Mouse (Mus musculus) adrenal gland, adult 8-10 months (tissue): ENCODE measurements around the gene Smim14. TPM values are rescaled to one million over a fixed set of nuclear protein-coding genes. Genes with fewer than 3 reads are reported as not detected.
"Not testable (repeated sequence)": the region's sequence is repeated elsewhere in the genome, so short reads cannot be mapped to it uniquely, and the experiment has no call there.

Experiments
- DNase-seq: peaks from one replicate; pipeline ENCODE4 v3.0.0; 2022
- total RNA-seq, 4 experiments: library from RNA; stranded (reverse); gene quantifications; 2 replicates each; pipeline ENCODE4 v1.2.4; 2022

Gene Smim14
- total RNA-seq, 4 experiments from 2014 or later = 187 to 201 (median 193) TPM

GRCm38 (mm10) chr5:65521803-65522202, 15.2 kb downstream of the Smim14 start:
- no peak for DNase-seq

GRCm38 (mm10) chr5:65514635-65515278, 22.2 kb downstream of the Smim14 start:
- DNase-seq = no peak

GRCm38 (mm10) chr5:65513506-65513905, 23.5 kb downstream of the Smim14 start:
- no peak for DNase-seq

- peak; percentile 43 for DNase-seq
Measured at GRCm38 (mm10) chr5:65508395-65508794, 28.6 kb downstream of the Smim14 start.

GRCm38 (mm10) chr5:65505786-65506185, 31.2 kb downstream of the Smim14 start:
- DNase-seq = no peak

DNA sequence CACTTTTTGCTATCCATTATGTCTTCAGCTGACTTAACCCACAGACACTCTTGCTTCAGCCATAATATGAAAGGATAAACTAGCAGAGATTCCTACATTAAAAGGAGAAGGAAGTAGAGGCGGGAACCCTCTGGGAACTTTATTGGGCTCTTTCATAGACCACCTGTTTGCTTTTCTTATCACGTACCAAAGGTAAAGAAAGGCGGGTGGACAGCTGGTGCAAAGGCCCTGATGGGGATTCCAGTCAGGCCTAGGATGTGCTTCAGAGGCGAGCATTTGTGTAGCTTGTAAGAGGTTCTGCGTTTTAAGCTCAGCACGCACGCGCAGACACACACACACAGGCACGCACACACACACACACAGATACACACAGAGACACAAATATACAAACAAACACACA, 35.6 kb downstream of the Smim14 start:
- no peak for DNase-seq

DNA sequence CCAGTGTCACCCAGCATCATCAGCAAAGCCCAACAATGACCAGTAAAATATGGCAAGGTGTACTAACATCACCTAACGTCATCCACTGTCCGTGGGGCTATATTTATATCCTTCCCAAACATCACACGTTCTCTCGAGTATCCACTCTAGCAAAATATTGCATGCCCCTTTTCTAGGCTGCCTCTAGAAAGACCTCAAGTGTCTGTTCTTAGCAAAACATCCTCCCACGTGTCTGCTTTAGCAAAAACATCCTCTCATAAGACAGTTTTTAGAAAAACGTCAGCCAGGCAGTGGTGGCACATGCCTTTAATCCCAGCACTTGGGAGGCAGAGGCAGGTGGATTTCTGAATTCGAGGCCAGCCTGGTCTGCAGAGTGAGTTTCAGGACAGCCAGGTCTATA, 36.8 kb downstream of the Smim14 start:
- DNase-seq = no peak

DNA sequence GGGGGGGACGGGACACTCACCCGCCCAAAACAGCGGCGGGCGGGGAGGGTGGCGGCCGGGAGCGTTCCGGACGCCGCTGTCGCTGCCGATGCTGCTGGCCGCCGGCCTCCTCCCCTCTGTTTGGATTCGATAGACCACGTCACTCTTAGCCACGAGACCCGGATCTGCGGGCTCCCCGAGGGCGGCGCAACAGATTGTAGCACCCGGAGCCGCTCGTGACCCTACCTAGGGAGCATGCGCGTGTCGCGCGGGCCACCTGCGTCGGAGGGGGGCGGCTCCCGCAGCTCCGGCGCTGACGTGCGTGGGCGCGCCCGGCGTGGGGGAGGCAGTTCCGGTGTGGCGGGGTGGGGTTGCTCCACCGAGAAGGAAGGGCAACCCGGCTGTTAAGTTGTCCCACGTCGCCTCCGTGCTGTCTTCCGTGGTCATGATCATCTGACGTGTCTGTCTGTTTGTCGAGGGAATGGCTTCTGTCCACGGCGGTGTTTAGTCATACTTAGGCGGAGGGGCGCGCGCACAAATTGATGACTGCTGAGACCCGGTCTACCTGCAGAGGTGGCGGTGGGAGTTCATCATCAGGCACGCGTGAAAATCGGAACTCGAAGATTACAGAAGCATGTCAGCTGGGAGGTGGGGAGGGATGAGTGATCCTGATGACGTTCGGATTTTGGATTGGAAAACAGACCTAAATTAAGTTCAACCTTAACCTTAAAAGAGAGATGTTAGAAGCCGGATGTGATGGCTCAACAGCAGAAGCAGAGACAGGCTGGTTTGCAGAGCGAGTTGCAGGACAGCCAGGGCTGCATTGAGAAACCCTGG, 44.1 kb downstream of the Smim14 start, which contains the start of gene Gm43552:
TSS of gene Gm43552 (minus strand) at position 118 of the 816 bp plus-strand sequence.
- DNase-seq = peak; percentile 97

DNA sequence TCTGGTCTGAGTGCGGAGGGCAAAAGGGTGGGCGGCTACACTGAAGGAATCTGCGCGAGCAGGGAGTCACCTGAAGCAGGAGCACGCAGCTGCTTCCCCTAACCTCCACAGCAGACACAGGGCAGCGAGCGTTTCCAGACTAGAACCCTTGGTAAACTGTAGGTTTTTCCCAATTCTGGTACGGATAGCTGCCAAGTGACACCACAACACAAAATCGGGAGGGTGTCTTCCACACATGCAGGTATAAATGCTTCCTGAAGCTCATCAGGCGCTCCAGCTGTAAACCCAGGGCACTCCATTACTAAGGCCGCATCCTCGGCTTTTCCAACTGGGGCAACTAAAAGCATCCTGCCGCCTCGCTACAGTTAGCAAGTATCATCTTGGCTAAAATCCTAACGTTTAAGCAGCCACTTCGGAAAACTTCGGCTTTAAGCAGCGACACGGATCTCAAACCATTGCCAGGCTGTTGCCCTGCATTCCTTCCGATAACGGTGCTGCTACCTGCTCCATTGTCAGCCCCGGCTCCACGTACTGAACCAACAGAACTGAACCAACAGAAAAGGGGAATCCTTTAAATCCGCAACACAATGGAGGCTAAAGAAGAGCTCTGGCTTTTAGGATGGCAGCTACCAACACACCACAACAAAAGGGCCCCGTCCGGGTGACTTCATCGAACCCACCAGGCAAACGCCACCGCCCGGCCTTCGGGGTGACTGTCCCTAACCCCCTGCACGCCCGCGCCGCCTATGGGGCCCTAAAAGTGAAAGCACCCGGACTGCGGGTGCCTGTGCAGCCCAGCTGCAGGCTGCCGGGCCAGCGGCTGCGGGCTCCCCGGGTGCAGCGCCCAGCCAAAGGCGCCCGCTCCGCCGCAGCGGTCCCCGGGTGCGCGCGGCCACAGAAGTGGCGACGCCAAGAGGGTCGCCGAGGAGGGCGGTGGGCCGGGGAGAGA, 44.9 kb downstream of the Smim14 start:
- peak; percentile 66 for DNase-seq

DNA sequence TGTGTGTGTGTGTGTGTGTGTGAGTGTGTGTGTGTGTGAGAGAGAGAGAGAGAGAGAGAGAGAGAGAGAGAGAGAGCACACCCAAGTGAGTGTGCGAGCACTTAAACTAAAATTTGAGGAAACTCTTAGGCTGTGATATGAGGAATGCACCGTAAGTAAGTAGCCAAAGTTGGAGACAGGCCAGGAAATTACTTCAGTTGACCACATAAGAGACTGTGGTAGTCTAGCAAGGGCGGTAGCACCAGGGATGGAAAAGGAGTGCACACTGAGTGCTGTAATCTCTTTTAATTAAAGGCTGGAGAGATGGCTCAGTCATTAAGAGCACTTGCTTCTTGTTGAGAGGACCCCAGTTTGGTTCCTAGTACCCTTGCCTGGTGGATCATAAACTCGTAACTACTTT, 47.2 kb downstream of the Smim14 start:
- DNase-seq = no peak

DNA sequence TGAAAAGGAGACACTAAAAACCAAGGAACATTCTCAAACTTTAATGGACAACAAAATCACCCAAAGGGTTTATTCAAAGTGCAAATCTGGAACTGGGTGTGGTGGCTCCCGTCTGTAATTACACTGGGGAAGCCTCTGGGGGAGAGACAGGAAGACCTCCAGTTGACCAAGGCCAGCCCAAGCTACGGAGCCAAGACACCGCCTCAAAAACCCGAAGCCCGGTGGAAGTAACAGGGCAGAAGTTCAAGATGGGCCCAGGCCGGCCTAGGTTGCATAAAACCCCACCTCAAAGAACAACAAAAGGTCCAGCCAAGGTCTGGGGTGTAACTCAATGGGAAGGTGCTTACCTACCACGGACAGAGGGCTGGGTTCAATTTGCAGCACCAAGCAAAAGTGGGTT, 48.3 kb downstream of the Smim14 start:
- DNase-seq = no peak

DNA sequence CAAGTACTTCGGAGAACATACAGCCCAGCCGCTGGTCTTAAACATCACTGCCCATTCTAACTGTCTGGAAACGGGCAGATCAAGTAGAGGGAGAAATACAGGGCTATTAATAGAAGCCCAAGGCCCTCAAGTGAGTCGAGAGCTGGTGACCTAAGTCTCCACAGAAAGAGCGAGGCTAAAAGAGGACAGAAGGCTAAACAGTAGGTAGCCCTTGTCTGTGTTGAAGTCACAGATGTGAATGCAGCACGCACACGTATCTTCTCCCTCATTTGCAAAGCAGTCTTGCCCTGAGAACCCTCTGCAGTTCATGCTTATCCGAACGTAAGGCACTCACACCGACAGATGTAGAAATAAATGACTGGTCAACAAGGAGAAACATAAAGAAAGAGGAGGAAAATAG, 49.6 kb downstream of the Smim14 start:
- no peak for DNase-seq

DNA sequence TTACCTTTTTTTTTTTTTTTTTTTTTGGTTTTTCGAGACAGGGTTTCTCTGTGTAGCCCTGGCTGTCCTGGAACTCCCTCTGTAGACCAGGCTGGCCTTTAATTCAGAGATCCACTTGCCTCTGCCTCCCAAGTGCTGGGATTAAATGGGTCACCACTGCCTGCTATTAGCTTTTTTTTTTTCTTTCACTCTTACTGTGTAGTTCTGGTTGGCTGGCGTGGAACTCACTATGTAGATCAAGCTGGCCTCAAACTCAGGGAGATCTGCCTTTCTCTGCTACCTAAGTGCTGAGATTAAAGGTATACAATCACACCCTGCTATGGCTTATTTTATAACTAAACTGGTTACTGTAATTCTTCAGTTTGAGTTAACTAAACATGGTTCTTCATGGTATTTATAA, 50.5 kb downstream of the Smim14 start:
- DNase-seq = no peak

GRCm38 (mm10) chr5:65482996-65483395, 54.0 kb downstream of the Smim14 start:
- DNase-seq = no peak

DNA sequence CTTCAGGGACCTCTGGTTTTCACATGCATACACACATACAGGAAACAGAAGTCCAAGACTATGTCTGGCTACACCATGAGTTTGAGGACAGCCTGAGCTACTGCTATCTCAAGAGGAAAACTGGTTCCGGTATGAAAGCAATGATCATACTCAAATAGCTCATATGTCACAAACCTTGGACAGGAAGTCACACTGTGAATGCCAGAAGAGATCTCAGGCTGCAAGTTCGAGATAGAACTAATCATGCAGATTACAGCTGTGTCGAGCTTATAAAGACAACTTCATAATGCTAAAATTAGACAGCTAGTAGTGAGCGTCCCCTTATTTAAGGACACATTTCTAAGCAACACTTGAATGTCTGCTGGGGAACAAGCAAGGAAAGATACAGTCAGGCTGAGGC, 56.5 kb downstream of the Smim14 start:
- DNase-seq = no peak

- DNase-seq = no peak
Measured at GRCm38 (mm10) chr5:65479681-65480445, 57.1 kb downstream of the Smim14 start.

DNA sequence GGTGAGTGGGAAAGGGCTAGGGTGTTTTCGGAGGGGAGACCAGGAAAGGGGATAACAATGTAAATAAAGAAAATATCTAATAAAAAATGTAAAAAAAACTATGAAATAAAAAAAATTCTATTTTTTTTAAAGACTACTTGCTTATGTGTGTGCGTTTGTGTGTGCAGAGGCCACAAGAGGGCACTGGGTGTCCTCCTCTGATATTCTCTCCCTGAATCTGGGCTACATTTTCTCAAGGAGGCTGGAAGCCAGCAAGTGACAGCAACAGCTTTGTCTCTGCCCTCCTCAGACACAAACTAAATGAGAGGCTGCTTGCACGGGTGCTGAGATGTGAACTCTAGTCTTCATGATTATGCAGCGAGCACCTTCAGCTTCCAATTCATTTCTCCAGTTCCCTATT, 58.8 kb downstream of the Smim14 start:
- no peak for DNase-seq

- not testable (repeated sequence) for DNase-seq
Measured at GRCm38 (mm10) chr5:65476739-65477138, 60.2 kb downstream of the Smim14 start.

- DNase-seq = no peak
Measured at GRCm38 (mm10) chr5:65475806-65476205, 61.2 kb downstream of the Smim14 start.

- DNase-seq = no peak
Measured at GRCm38 (mm10) chr5:65469766-65470165, 67.2 kb downstream of the Smim14 start.

- DNase-seq = no peak
Measured at GRCm38 (mm10) chr5:65466911-65467310, 70.1 kb downstream of the Smim14 start.

DNA sequence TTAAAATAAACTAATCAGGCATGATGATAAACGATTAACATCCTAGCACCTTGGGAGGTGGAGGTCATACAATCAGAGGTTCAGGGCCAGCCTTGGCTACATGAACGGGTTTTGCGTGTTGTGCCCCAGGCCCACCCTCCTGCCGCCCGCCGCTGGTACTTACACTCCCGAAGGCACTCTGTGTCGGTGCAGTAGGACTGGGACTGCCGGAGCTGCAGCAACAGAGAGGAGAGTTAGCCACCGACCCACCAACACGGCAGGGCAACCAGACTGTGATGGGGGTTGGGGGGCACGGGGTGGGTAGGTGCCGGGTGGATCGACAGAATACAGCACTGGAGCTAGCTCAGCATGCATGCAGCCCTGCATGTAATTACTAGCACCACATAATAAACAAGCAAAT, 76.6 kb downstream of the Smim14 start:
- DNase-seq = no peak
